Mouse (Mus musculus) midbrain, embryonic 12.5 days (tissue): ENCODE results near the gene Pbld1. TPM values are rescaled to one million over a fixed set of nuclear protein-coding genes. Genes with fewer than 3 reads are reported as not detected.

ENCODE experiments used
- ATAC-seq: fragments of 200-750 bp; cut with Nextera tagmentation; 2 replicates; pipeline ENCODE4 v1.8.0; 2017; ENCODE audit warnings: low read depth, moderate TSS enrichment, moderate library complexity; ENCODE audit not compliant: low FRiP score
- H3K27ac ChIP-seq: fragments of 300-500 bp; sonication (generic); replicated peaks from 2 replicates; pipeline ENCODE4 v1.5.1; 2016; ENCODE audit warnings: mild to moderate bottlenecking
- H3K27me3 ChIP-seq: fragments of 300-500 bp; sonication (generic); 2 replicates; pipeline ENCODE4 v1.6.1; 2016; ENCODE audit warnings: mild to moderate bottlenecking
- H3K36me3 ChIP-seq: fragments of 300-500 bp; sonication (generic); 2 replicates; pipeline ENCODE4 v1.6.1; 2016
- H3K4me1 ChIP-seq: fragments of 300-500 bp; sonication (generic); 2 replicates; pipeline ENCODE4 v1.6.1; 2016
- H3K4me2 ChIP-seq: fragments of 300-500 bp; sonication (generic); replicated peaks from 2 replicates; pipeline ENCODE4 v1.6.1; 2016; ENCODE audit warnings: mild to moderate bottlenecking, moderate library complexity
- H3K4me3 ChIP-seq: fragments of 300-500 bp; sonication (generic); 2 replicates; pipeline ENCODE4 v1.5.1; 2016; ENCODE audit warnings: mild to moderate bottlenecking
- H3K9ac ChIP-seq: fragments of 300-500 bp; sonication (generic); replicated peaks from 2 replicates; pipeline ENCODE4 v1.6.1; 2016; ENCODE audit warnings: mild to moderate bottlenecking, moderate library complexity
- H3K9me3 ChIP-seq: fragments of 300-500 bp; sonication (generic); 2 replicates; pipeline ENCODE4 v1.6.1; 2016; ENCODE audit warnings: mild to moderate bottlenecking
- WGBS: fragments of 180-500 bp; shearing (Covaris S2); methylation state at CpG from one replicate; pipeline ENCODE4 v1.1.7; 2016; 5-methylcytosine and 5-hydroxymethylcytosine counted together
- polyA plus RNA-seq: library from polyadenylated mRNA; unstranded; fragments of >200 nt; fragmentation: Nextera tagmentation; extraction: Ambion mirVana; gene quantifications from 2 replicates; pipeline ENCODE4 v1.2.1, GENCODE M21; 2016

The Pbld1 gene
- 1.2 TPM in 2 replicates for polyA plus RNA-seq

DNA sequence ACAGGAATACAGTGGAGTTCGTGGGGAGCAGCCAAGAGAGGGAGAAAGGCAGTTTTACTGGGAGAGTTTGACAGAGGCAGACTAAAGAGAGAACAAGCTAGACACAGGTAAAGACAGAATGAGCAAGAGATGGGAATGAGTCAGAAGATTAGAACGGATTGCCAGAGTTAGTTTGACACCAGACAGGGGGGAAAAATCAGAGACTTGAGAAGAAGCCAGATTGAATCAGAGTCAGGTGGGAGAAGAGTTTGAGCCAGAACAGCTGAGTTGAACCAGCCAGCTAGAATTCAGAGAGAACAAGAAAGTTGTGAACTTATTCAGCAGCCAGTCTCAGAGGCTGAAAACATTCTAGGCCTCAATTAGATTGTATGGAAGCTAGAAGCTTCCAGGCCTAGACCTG is at the start of gene Pbld1:
TSS of gene Pbld1 (plus strand) at position 301 of the 400 bp plus-strand sequence.
- ATAC-seq: no peak
- WGBS: 90% methylated on average over 2 of the region's 2 CpGs
- Histone ChIP-seq H3K36me3 (no peaks in the 10 kb centered on the region), H3K4me2 (no peak within 1 kb of the TSS), H3K4me3 (no peak within 1 kb of the TSS), H3K4me1 (peaks cover 3% of the 10 kb centered on the region; the same call in 1 of the 2 replicates), H3K27me3 (no peaks in the 10 kb centered on the region), H3K9ac (no peak within 1 kb of the TSS), H3K9me3 (no peaks in the 10 kb centered on the region), H3K27ac (no peak within 1 kb of the TSS)

DNA sequence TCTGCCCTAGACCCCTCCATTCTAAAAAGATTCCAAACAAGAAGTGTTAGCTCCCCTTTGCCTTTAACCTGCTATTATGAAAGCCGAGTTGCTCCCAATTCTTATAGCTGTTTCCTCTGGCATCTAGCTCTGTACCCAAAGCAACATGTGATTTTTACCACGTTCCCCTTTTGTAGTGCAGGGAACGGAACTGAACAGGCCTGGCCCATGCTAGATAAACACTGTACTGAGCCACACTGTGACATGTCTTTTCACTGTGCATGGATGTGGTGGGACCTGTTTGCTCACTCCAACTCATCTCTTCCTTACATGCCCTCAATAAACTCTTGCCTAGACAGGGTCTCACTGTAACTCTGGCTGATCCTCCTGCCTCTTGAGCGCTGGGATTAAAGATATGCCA is 49.7 kb upstream of the Pbld1 start:
- Histone ChIP-seq H3K9me3 (no peaks in the 10 kb centered on the region), H3K27ac (no peak overlapping the region), H3K4me2 (no peak overlapping the region), H3K4me3 (no peak overlapping the region), H3K27me3 (no peaks in the 10 kb centered on the region), H3K9ac (no peak overlapping the region), H3K36me3 (peaks cover 91% of the 10 kb centered on the region), H3K4me1 (no peaks in the 10 kb centered on the region)
- WGBS: 88% methylated on average over 4 of the region's 4 CpGs
- ATAC-seq: no peak

DNA sequence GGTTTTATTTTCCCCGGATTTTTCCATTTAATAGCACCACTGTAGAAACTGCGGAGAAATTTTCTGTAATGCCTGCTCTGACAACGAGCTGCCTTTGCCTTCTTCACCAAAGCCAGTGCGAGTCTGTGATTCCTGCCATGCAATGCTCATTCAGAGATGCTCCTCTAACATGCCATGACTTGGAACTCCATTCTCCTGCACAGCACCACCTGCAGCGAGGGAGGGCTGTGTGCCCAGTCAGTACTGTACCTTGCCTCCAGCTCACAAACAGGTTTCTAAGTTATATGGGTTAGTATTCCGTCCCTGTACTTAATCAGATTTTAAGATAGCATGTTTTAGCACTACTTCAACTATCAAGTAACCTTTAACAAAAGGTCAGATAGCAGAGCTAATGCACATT is 48.4 kb upstream of the Pbld1 start:
- Histone ChIP-seq H3K9ac (no peak overlapping the region), H3K27ac (no peak overlapping the region), H3K9me3 (no peaks in the 10 kb centered on the region), H3K4me3 (no peak overlapping the region), H3K4me2 (no peak overlapping the region), H3K4me1 (no peaks in the 10 kb centered on the region), H3K27me3 (no peaks in the 10 kb centered on the region), H3K36me3 (peaks cover 92% of the 10 kb centered on the region)
- no peak for ATAC-seq
- 90% methylated on average over 6 of the region's 6 CpGs for WGBS

DNA sequence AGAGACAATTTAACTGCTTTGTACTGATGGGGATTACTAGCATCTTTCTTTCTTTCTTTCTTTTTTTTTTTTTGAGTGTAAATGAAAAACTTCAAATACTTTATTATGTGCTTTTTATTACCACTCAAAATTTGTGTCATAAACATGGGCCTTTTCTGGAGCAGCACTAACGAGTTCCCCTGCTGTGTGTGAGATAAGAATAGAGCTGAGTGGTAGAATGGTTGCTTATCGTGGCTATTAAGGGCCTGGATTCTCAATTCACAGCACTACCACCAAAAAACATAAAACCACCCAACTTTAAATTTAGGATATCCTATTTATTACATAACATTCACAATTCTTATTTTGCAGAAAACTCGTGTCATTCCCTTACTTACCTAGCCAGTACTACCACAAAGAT is 46.5 kb upstream of the Pbld1 start:
- H3K36me3 ChIP-seq: peaks cover 88% of the 10 kb centered on the region
- no peaks in the 10 kb centered on the region for H3K9me3 ChIP-seq
- 88% methylated on average over 3 of the region's 3 CpGs for WGBS
- H3K4me2 ChIP-seq: no peak overlapping the region
- H3K27ac ChIP-seq: no peak overlapping the region
- H3K4me3 ChIP-seq: no peak overlapping the region
- no peaks in the 10 kb centered on the region for H3K27me3 ChIP-seq
- no peak for ATAC-seq
- 0 out of 2 replicates have a peak, but pooled peaks cover 3% of the 10 kb centered on the region for H3K4me1 ChIP-seq
- H3K9ac ChIP-seq: no peak overlapping the region

DNA sequence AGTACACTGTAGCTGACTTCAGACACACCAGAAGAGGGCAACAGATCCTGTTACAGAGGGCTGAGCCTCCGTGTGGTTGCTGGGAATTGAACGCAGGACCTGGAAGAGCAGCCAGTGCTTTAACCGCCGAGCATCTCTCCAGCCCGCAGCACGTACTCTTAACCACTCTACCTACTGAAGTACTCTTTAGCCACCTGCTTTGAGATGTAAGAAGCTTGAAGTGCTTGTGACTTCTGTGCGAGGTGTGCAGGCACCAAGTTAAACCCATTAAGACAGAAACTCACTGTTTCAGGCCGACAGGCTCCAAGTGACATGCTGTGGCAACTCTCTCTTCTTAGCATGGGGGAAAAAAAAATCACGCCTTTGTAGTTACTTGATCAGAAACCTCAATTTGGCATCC is 45.8 kb upstream of the Pbld1 start:
- ATAC-seq: no peak
- H3K9ac ChIP-seq: no peak overlapping the region
- H3K27ac ChIP-seq: no peak overlapping the region
- H3K36me3 ChIP-seq: peaks cover 84% of the 10 kb centered on the region
- H3K9me3 ChIP-seq: no peaks in the 10 kb centered on the region
- peaks cover 6% of the 10 kb centered on the region for H3K4me1 ChIP-seq
- H3K27me3 ChIP-seq: no peaks in the 10 kb centered on the region
- 86% methylated on average over 9 of the region's 9 CpGs for WGBS
- no peak overlapping the region for H3K4me3 ChIP-seq
- no peak overlapping the region for H3K4me2 ChIP-seq

DNA sequence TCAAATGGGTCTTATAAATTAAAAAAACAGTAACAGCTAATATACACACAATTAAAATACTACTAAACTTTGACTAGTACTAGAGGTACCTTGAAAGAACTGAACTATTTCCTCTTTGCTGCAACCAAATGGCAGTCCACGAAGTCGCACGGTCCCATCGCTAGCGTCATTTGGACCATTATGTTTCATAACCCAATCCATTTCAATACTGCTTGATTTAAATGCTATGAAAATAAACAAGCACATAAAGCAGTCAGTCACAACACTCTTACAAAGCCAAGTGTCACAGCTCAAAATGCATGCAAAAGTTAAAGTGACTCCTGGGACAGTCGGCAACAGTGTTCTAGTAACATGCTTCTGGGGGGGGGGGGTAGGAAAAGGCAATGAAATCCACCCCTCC is 40.7 kb upstream of the Pbld1 start:
- Histone ChIP-seq H3K4me1 (peaks cover 31% of the 10 kb centered on the region), H3K4me2 (peak overlapping the region; percentile 21; the same call in 1 of the 2 replicates), H3K27me3 (no peaks in the 10 kb centered on the region), H3K9ac (no peak overlapping the region), H3K27ac (no peak overlapping the region), H3K36me3 (peaks cover 37% of the 10 kb centered on the region), H3K9me3 (no peaks in the 10 kb centered on the region), H3K4me3 (no peak overlapping the region)
- ATAC-seq: no peak
- WGBS: 90% methylated on average over 6 of the region's 6 CpGs

DNA sequence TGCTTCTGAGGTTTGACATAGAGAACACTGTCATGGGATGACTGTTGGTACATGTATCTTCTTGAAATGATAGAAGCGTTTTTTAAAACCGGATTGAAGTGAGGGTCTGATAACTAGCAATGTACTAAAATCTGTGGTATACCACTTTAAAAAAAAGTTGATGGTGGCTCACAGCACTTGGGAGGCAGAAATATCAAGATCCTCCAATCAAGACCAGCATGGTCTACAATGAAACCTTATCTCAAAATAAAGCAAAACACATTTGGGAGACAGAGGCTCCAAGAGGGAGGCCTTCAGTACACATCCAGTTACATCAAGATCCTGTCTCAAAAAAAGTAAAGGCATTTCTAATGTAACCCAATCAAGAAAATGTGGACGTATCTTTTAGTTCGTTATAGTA is 38.3 kb upstream of the Pbld1 start:
- Histone ChIP-seq H3K9ac (peak overlapping the region; percentile 98), H3K27me3 (no peaks in the 10 kb centered on the region), H3K4me2 (peak overlapping the region; percentile 73), H3K27ac (no peak overlapping the region), H3K36me3 (peaks cover 13% of the 10 kb centered on the region), H3K9me3 (no peaks in the 10 kb centered on the region), H3K4me3 (peak overlapping the region; percentile 81), H3K4me1 (peaks cover 51% of the 10 kb centered on the region)
- no peak for ATAC-seq
- 52% methylated on average over 4 of the region's 4 CpGs for WGBS

DNA sequence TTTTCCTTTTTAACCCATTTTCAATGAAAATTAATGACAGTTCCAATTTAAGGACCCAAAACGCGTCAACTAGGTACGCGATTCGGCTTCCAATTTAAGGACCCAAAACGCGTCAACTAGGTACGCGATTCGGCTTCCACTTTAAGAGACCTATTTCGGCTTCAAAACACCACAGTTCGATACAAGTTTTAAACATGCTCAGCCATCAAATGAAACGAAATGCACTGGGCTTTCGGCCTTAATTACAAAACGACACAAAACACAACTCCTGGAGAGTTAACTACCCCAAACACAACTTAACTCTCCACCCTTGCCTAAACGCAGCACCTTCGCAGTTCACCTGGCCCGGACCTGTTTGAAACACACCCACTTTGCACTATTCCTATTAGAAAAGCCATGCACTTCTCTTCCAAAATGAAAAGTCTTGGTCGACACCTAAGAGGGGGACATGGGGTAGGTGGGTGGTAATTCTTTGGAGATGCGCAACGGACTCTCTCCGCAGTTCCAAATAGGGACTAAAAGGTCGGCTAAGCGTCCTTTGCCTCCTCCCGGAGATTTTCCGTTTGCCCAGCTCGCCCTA is 37.3 kb upstream of the Pbld1 start:
- ATAC-seq: no peak
- H3K9me3 ChIP-seq: no peaks in the 10 kb centered on the region
- H3K4me3 ChIP-seq: peak overlapping the region; percentile 81
- H3K27me3 ChIP-seq: no peaks in the 10 kb centered on the region
- WGBS: under 1% methylated on average over 27 of the region's 27 CpGs
- H3K4me1 ChIP-seq: peaks cover 59% of the 10 kb centered on the region
- peak overlapping the region; percentile 100 for H3K27ac ChIP-seq
- peak overlapping the region; percentile 73 for H3K4me2 ChIP-seq
- H3K36me3 ChIP-seq: peaks cover 3% of the 10 kb centered on the region; the same call in 1 of the 2 replicates
- H3K9ac ChIP-seq: peak overlapping the region; percentile 98

DNA sequence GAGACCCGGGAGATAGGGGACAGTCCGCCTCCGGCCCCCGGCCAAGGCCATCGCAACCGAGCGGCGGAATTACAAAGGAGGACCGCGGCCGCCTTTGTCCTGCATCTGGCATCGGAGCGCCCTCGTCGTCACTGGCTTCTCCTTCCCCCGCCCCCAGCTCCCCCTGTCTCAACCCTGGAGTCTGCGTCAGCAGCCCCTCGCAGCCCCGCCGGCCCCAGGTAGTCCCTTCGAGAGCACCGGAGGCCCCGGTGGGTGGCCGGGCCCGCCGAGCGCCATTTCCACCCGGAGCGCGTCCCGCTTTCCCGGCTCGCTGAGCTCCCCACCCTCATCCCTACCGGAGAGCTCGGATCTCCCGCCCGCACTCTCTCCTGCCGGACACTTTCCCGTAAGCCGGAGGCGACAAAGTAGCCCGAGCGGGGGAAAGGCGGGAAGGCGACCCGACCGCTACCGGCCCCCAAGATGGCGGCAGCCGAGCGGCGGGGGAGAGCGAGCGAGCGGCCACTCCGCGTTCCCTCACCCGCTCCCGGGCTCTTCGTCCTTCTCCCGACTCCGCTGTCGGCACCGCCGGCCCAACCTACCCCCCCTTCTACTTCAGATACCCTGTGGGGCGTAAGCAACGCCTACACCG is 36.7 kb upstream of the Pbld1 start:
- no peaks in the 10 kb centered on the region for H3K9me3 ChIP-seq
- peak overlapping the region; percentile 98 for H3K9ac ChIP-seq
- under 1% methylated on average over 68 of the region's 68 CpGs for WGBS
- H3K4me2 ChIP-seq: peak overlapping the region; percentile 73
- H3K4me1 ChIP-seq: peaks cover 56% of the 10 kb centered on the region
- H3K27ac ChIP-seq: peak overlapping the region; percentile 100
- no peaks in the 10 kb centered on the region for H3K27me3 ChIP-seq
- no peaks in the 10 kb centered on the region for H3K36me3 ChIP-seq
- ATAC-seq: peak; percentile 21
- peak overlapping the region; percentile 81 for H3K4me3 ChIP-seq

DNA sequence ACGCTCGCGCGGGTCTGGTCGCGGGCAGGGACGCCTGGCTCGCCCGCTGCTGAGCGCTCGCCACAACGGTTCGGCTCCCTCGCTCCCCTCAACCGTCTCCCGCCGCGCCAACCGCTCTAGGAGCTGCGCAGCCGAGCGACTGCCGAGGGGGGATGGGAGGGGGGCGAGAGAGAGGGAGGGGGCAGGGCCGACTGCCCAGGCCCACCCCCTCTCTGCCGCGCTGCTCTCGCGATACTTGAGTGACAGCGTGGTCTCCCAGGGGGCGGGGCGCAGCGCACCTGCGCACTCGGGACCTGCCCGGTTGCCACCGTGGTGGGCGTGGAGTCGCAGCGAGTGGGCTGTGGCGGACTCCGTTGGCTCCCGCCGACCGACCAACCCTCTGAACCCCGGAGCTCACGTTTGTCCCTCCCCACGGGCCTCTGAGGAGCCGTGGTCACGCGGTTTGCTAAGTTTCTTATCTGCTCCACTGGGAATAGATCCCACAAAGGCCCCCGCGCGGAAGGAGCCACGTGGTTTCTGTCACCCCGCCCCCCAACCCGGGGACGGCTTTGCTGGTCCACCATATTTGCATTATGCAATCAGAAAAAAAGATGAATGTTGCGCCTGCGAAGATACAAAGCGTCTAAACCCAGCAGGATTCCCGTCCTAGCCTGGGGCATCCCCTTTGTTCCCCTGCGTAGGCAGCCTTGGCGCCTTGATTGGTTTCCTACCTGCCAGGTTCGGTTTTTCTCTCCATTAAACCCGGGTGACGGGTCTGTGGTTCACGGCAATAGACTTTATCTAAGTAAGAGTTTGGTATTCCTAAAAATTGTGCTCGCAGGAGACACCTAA is 36.0 kb upstream of the Pbld1 start, which contains the start of the genes Hnrnph3 and Pbld2:
TSS of gene Hnrnph3 (minus strand) at position 469 of the 831 bp plus-strand sequence.
TSS of gene Pbld2 (plus strand) at position 567 of the 831 bp plus-strand sequence.
- Histone ChIP-seq H3K4me1 (peaks cover 61% of the 10 kb centered on the region), H3K27me3 (no peaks in the 10 kb centered on the region), H3K27ac (peak within 1 kb of the TSS; percentile 100), H3K9me3 (no peaks in the 10 kb centered on the region), H3K4me2 (peak within 1 kb of the TSS; percentile 73), H3K36me3 (no peaks in the 10 kb centered on the region), H3K9ac (peak within 1 kb of the TSS; percentile 98), H3K4me3 (peak within 1 kb of the TSS; percentile 81)
- under 1% methylated on average over 60 of the region's 69 CpGs for WGBS
- peak; percentile 93 for ATAC-seq

DNA sequence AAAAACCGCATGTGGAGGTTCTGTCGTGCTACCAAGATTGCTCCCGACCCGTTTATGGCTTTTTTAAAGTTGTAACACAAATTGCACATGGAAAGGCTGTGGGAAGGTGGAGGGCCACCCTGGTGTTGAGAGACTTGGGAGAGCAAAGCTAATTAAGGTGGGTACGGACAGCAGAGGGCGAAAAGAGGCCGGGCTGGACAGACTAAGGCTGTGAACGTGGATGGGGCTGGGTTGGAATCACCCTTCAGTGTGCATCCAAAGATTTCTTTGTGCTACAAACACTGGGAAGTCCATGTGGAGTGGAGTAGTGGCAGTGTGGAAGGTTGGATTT is 35.4 kb upstream of the Pbld1 start:
- Histone ChIP-seq H3K4me3 (peak overlapping the region; percentile 81), H3K9ac (peak overlapping the region; percentile 71), H3K9me3 (no peaks in the 10 kb centered on the region), H3K27ac (peak overlapping the region; percentile 100), H3K4me2 (peak overlapping the region; percentile 73), H3K36me3 (no peaks in the 10 kb centered on the region), H3K27me3 (no peaks in the 10 kb centered on the region), H3K4me1 (peaks cover 59% of the 10 kb centered on the region)
- ATAC-seq: peak; percentile 25
- WGBS: 0% methylated on average over 8 of the region's 8 CpGs

DNA sequence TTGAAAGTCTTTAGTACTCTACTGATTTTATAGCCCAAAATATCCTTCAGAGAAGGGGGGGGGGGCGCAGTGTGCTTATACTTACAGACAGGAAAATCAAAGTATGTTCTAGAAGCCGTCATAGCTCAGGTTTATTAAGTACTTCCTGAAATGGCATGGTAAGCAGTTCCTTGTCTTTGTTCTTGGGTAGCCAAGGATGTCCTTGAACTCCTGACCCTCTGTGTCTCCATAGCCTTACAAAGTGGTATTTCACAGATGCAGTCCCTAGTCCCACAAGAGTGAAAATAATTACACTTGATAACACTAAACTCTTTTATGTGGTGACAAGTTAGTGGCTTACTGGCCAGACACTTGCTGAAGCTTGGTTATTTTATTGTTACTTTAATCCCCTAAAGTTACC is 34.9 kb upstream of the Pbld1 start:
- Histone ChIP-seq H3K4me1 (peaks cover 57% of the 10 kb centered on the region), H3K27me3 (no peaks in the 10 kb centered on the region), H3K4me3 (peak overlapping the region; percentile 81), H3K9ac (peak overlapping the region; percentile 71; the same call in 1 of the 2 replicates), H3K4me2 (peak overlapping the region; percentile 73), H3K9me3 (no peaks in the 10 kb centered on the region), H3K27ac (peak overlapping the region; percentile 100), H3K36me3 (no peaks in the 10 kb centered on the region)
- 18% methylated on average over 2 of the region's 2 CpGs for WGBS
- ATAC-seq: no peak
